Mouse (Mus musculus): ENCODE results near the gene E030018B13Rik.

DNA sequence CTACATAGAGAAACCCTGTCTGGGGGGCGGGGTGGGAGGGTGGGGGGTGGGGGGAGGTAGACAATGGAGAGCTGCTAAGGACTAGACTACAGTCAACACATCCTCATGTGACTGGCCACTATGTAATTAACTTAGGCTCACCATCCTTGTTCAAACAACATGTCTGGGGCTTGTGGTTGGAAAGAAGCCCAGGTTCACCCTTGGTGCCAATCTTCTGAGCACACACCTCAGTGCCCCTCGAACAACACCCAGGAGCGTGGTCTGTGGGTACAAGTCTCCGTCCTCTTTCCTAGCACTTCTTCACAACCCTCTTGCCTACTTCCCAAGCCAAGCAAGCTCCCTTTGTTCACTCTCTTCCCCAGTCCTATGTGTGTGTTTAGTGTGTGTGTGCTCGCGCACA is 10.5 kb downstream of the E030018B13Rik start:
- TF ChIP-seq GATA1 (IDR thresholded peaks at IDR 0.05; ENCODE audit: low read length) (no peak), TAL1 (IDR thresholded peaks at IDR 0.05; ENCODE audit: low read length) (no peak)

Measured in erythroblast, embryonic 14.5 days (primary cell).